Mouse (Mus musculus): ENCODE data around the gene Tmem183a.

- no peak for TF ChIP-seq CTCF (IDR thresholded peaks at IDR 0.05; ENCODE audit: low read depth, low read length)
- no peak for TF ChIP-seq TAL1 (conservative IDR thresholded peaks at IDR 0.05; ENCODE audit: low read depth, low read length)
- TF ChIP-seq GATA1 (IDR thresholded peaks at IDR 0.05; ENCODE audit: borderline replicate concordance, low read length), result no peak
- TF ChIP-seq GATA2 (IDR thresholded peaks at IDR 0.05; ENCODE audit: borderline replicate concordance, low read depth, low read length), result no peak
- TF ChIP-seq POLR2AphosphoS5 (IDR thresholded peaks at IDR 0.05; ENCODE audit: insufficient replicate concordance, low read depth, low read length), result no peak
These were observed 23.4 kb upstream of the Tmem183a start for GRCm38 (mm10) chr1:134385176-134385575.
